Mouse (Mus musculus): ENCODE results near the gene Slc6a21.

- TF ChIP-seq CTCF (IDR thresholded peaks at IDR 0.05; ENCODE audit: insufficient read depth, low read length): no peak
- no peak for TF ChIP-seq POLR2A (IDR thresholded peaks at IDR 0.05; ENCODE audit: borderline replicate concordance, extremely low read depth, low read depth, low read length)
Measured at GRCm38 (mm10) chr7:45328841-45329475, 51.6 kb downstream of the Slc6a21 start.

Measured in lung, adult 2 months (tissue).